Comparison of ENCODE assay signal across 8 mouse cellular contexts in the genomic region with DNA sequence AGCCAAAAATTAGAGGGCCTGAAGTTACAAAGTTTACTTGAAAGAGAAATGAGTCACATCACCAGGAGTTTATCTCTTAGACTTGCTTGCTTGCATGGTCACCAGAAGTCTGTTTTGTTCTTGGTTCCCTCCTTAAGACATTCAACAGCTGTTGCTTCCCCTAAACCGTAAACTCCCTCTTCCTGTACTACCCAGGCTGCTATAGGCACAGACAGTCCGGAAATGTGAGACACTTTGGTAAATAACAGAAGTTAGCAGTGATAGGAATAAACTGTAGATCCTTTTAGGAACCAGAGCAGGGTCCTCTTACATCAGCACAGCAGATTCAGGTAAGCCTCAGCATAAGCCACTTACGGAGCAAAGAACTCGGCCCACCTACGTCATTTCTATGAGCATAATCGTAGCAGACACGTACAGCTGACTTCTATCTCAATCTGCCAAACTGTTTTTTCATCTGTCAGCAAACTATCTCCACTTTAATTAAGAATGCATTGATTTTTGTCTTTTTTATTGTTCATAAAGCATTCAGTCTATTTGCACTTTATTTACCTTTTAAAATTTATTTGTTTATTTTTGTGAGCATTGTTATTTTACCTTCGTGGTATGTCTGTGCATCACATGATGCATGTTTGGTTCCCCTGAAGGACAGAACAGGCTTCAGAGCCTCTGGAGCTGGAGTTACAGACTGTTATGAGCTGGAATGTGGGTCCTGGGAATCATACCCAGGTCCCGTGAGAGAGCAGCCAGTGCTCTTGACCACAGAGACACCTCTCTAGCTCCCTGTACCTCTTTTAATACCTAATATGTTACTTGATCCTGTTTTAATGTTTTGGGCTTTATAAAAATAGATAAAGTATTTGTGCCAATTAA. TPM values are rescaled to one million over a fixed set of nuclear protein-coding genes. Genes with fewer than 3 reads are reported as not detected.
DNase-seq lines count a peak whose midpoint lies in the region; ATAC-seq lines count a peak whose summit lies in the region.
"Had no signal": no experiment of that assay in that cellular context is flagged by ENCODE, and none has a peak within 500 bp of the region (broad histone marks: within the 10 kb centered on the region; RNA-seq: fewer than 3 reads in every experiment).

No protein-coding gene starts in this region.

- no peaks in the 10 kb centered on the region for H3K27me3 ChIP-seq in heart, embryonic 15.5 days
- H3K27me3 ChIP-seq in hindbrain, embryonic 10.5 days (ENCODE audit: insufficient read depth, poor library complexity, severe bottlenecking), result no peaks in the 10 kb centered on the region
- H3K27me3 ChIP-seq: midbrain, embryonic 13.5 days had no signal

- H3K27ac ChIP-seq in heart, embryonic 15.5 days, result no peak overlapping the region
- no peak overlapping the region for H3K27ac ChIP-seq in hindbrain, embryonic 10.5 days
- H3K27ac ChIP-seq: midbrain, embryonic 13.5 days had no signal

- no peak overlapping the region for H3K4me3 ChIP-seq in heart, embryonic 15.5 days
- H3K4me3 ChIP-seq in hindbrain, embryonic 10.5 days, result no peak overlapping the region
- H3K4me3 ChIP-seq: midbrain, embryonic 13.5 days had no signal

- H3K36me3 ChIP-seq in heart, embryonic 15.5 days, result no peaks in the 10 kb centered on the region
- H3K36me3 ChIP-seq in hindbrain, embryonic 10.5 days, result no peaks in the 10 kb centered on the region
- H3K36me3 ChIP-seq: midbrain, embryonic 13.5 days had no signal

- peak overlapping the region; percentile 29; the same call in 1 of the 2 replicates for H3K4me2 ChIP-seq in heart, embryonic 15.5 days
- H3K4me2 ChIP-seq: midbrain, embryonic 13.5 days had no signal

- ATAC-seq in heart, embryonic 15.5 days (replicated peaks; ENCODE audit: insufficient number of reproducible peaks, insufficient read depth, low FRiP score, low read depth), result no peak; the same call in 1 of the 2 replicates
- ATAC-seq: midbrain, embryonic 13.5 days had no signal

- no peaks in the 10 kb centered on the region for H3K9me3 ChIP-seq in heart, embryonic 15.5 days (replicated peaks)
- H3K9me3 ChIP-seq in hindbrain, embryonic 10.5 days, result 0 out of 2 replicates have a peak, but pooled peaks cover 7% of the 10 kb centered on the region

- no peaks in the 10 kb centered on the region for H3K4me1 ChIP-seq in heart, embryonic 15.5 days (replicated peaks)
- H3K4me1 ChIP-seq in hindbrain, embryonic 10.5 days (replicated peaks), result no peaks in the 10 kb centered on the region
- H3K4me1 ChIP-seq: midbrain, embryonic 13.5 days had no signal

- no peak overlapping the region for H3K9ac ChIP-seq in heart, embryonic 15.5 days
- H3K9ac ChIP-seq: midbrain, embryonic 13.5 days had no signal

- peak; percentile 47 for DNase-seq in thymus, postnatal 0 days (ENCODE audit: low spot score)
- no peak for DNase-seq in thymus, postnatal 10 days (ENCODE audit: low spot score in 2 of 2)
- DNase-seq in lung, postnatal 10 days, result peak; percentile 15
- no peak for DNase-seq in hindbrain, embryonic 10.5 days (ENCODE audit: low spot score)
- no peak for DNase-seq in layer of hippocampus, postnatal 10 days (ENCODE audit: low spot score in 2 of 2)
- no peak for DNase-seq in gastrocnemius, postnatal 10 days

- 53% methylated on average over 9 of the region's 9 CpGs for WGBS in heart, embryonic 15.5 days
- WGBS in hindbrain, embryonic 10.5 days, result 82% methylated on average over 9 of the region's 9 CpGs

RNA-seq across cellular contexts. Expression of gene Ednrb, which starts 58.9 kb away (rescaled TPM):
- 13.3 and 14.0 TPM in 2 replicates for polyA plus RNA-seq in thymus, postnatal 0 days (2015; fragmentation: Nextera tagmentation; extraction: Ambion mirVana)
- 70.4 and 73.8 TPM in 2 replicates for polyA plus RNA-seq in heart, embryonic 15.5 days (2015; fragmentation: Nextera tagmentation; extraction: Ambion mirVana)
- polyA plus RNA-seq in hindbrain, embryonic 10.5 days (2016; fragmentation: Nextera tagmentation; extraction: Ambion mirVana), result 76.5 and 105 TPM in 2 replicates
- 100 to 1,000 TPM; 134 to 138 TPM for total RNA-seq in layer of hippocampus, postnatal 10 days (2021)
- 10 to 100 TPM; 19.1 to 19.7 TPM for total RNA-seq in gastrocnemius, postnatal 10 days (2021)

Comparison
In these comparisons a context has a peak if more than half of its experiments do, and no peak if none do; other contexts are left out.
1. DNase-seq: peak in thymus, postnatal 0 days (single experiment) and lung, postnatal 10 days (single experiment); none in thymus, postnatal 10 days (0 of 2), hindbrain, embryonic 10.5 days (single experiment), layer of hippocampus, postnatal 10 days (0 of 2) and gastrocnemius, postnatal 10 days (single experiment).